Comparison of ENCODE assay signal across 31 mouse cellular contexts in genomic region chr2:97318008-97318407, GRCm38 (mm10).
A peak's percentile ranks its signal among the peaks of the same experiment; 100 is the strongest.
DNase-seq lines count a peak whose midpoint lies in the region; ATAC-seq and TF ChIP-seq lines count a peak whose summit lies in the region.
"Had no signal": no experiment of that assay in that cellular context is flagged by ENCODE, and none has a peak within 500 bp of the region (broad histone marks: within the 10 kb centered on the region; RNA-seq: fewer than 3 reads in every experiment).

No protein-coding gene starts in this region.

- no peaks in the 10 kb centered on the region for H3K36me3 ChIP-seq in forebrain, embryonic 13.5 days (ENCODE audit: poor library complexity, severe bottlenecking)
- no peaks in the 10 kb centered on the region for H3K36me3 ChIP-seq in forebrain, postnatal 0 days (ENCODE audit: insufficient read depth)
- no peaks in the 10 kb centered on the region for H3K36me3 ChIP-seq in midbrain, embryonic 11.5 days (ENCODE audit: control insufficient read depth, insufficient read depth, low read length)
- H3K36me3 ChIP-seq in midbrain, postnatal 0 days (ENCODE audit: insufficient read depth, low read length), result no peaks in the 10 kb centered on the region
- no peaks in the 10 kb centered on the region for H3K36me3 ChIP-seq in midbrain, embryonic 16.5 days (ENCODE audit: control insufficient read depth, insufficient read depth, low read length)
- H3K36me3 ChIP-seq: embryonic facial prominence, embryonic 10.5 days; embryonic facial prominence, embryonic 13.5 days; forebrain, embryonic 15.5 days; G1E; heart, embryonic 10.5 days; heart, embryonic 13.5 days; hindbrain, embryonic 12.5 days; hindbrain, embryonic 15.5 days; intestine, embryonic 15.5 days had no signal

- 59% methylated on average over 1 of the region's 1 CpGs for WGBS in forebrain, embryonic 13.5 days
- 44% methylated on average over 1 of the region's 1 CpGs for WGBS in forebrain, postnatal 0 days
- WGBS in midbrain, embryonic 11.5 days, result 62% methylated on average over 1 of the region's 1 CpGs
- WGBS in midbrain, postnatal 0 days, result 39% methylated on average over 1 of the region's 1 CpGs
- 41% methylated on average over 1 of the region's 1 CpGs for WGBS in midbrain, embryonic 16.5 days

- H3K4me1 ChIP-seq in forebrain, embryonic 13.5 days, result no peaks in the 10 kb centered on the region
- no peaks in the 10 kb centered on the region for H3K4me1 ChIP-seq in forebrain, postnatal 0 days (ENCODE audit: insufficient read depth)
- no peaks in the 10 kb centered on the region for H3K4me1 ChIP-seq in midbrain, embryonic 11.5 days (ENCODE audit: control insufficient read depth, insufficient read depth, low read length)
- H3K4me1 ChIP-seq in midbrain, postnatal 0 days (ENCODE audit: insufficient read depth, low read length), result no peaks in the 10 kb centered on the region
- no peaks in the 10 kb centered on the region for H3K4me1 ChIP-seq in midbrain, embryonic 16.5 days (ENCODE audit: control insufficient read depth, insufficient read depth, low read length)
- H3K4me1 ChIP-seq: embryonic facial prominence, embryonic 10.5 days; embryonic facial prominence, embryonic 13.5 days; forebrain, embryonic 15.5 days; heart, embryonic 10.5 days; heart, embryonic 13.5 days; hindbrain, embryonic 12.5 days; hindbrain, embryonic 15.5 days; intestine, embryonic 15.5 days had no signal

- no peak overlapping the region for H3K27ac ChIP-seq in forebrain, embryonic 13.5 days
- H3K27ac ChIP-seq in forebrain, postnatal 0 days (ENCODE audit: low read depth, low read length), result no peak overlapping the region
- no peak overlapping the region for H3K27ac ChIP-seq in midbrain, embryonic 11.5 days (ENCODE audit: low read depth, low read length)
- H3K27ac ChIP-seq in midbrain, postnatal 0 days (ENCODE audit: low read depth, low read length), result no peak overlapping the region
- H3K27ac ChIP-seq in midbrain, embryonic 16.5 days (ENCODE audit: low read length), result no peak overlapping the region
- no peak overlapping the region for H3K27ac ChIP-seq in layer of hippocampus, adult 2 months
- H3K27ac ChIP-seq: embryonic facial prominence, embryonic 10.5 days; embryonic facial prominence, embryonic 13.5 days; forebrain, embryonic 15.5 days; heart, adult 2 months; heart, embryonic 10.5 days; heart, embryonic 13.5 days; hindbrain, embryonic 12.5 days; hindbrain, embryonic 15.5 days; intestine, embryonic 15.5 days had no signal

- H3K4me3 ChIP-seq in forebrain, embryonic 13.5 days, result no peak overlapping the region
- H3K4me3 ChIP-seq in forebrain, postnatal 0 days (ENCODE audit: low read depth, low read length), result no peak overlapping the region
- no peak overlapping the region for H3K4me3 ChIP-seq in midbrain, embryonic 11.5 days (ENCODE audit: low read depth, low read length)
- H3K4me3 ChIP-seq in midbrain, postnatal 0 days (ENCODE audit: low read depth, low read length), result no peak overlapping the region
- H3K4me3 ChIP-seq in midbrain, embryonic 16.5 days (ENCODE audit: low read depth, low read length), result no peak overlapping the region
- H3K4me3 ChIP-seq in layer of hippocampus, adult 2 months, result no peak overlapping the region
- H3K4me3 ChIP-seq: embryonic facial prominence, embryonic 10.5 days; embryonic facial prominence, embryonic 13.5 days; erythroblast, embryonic 14.5 days; forebrain, embryonic 15.5 days; heart, adult 2 months; heart, embryonic 10.5 days; heart, embryonic 13.5 days; hindbrain, embryonic 12.5 days; hindbrain, embryonic 15.5 days; intestine, embryonic 15.5 days had no signal

- H3K9ac ChIP-seq in forebrain, embryonic 13.5 days, result no peak overlapping the region
- H3K9ac ChIP-seq in forebrain, postnatal 0 days, result no peak overlapping the region
- H3K9ac ChIP-seq in midbrain, embryonic 11.5 days (ENCODE audit: low read length), result no peak overlapping the region
- H3K9ac ChIP-seq in midbrain, postnatal 0 days (replicated peaks; ENCODE audit: low read length, poor library complexity, severe bottlenecking), result no peak overlapping the region
- no peak overlapping the region for H3K9ac ChIP-seq in midbrain, embryonic 16.5 days (ENCODE audit: low read depth, low read length)
- H3K9ac ChIP-seq: embryonic facial prominence, embryonic 13.5 days; forebrain, embryonic 15.5 days; heart, embryonic 13.5 days; hindbrain, embryonic 12.5 days; hindbrain, embryonic 15.5 days; intestine, embryonic 15.5 days had no signal

- DNase-seq in forebrain, postnatal 0 days, result no peak
- DNase-seq in midbrain, embryonic 11.5 days (ENCODE audit: low spot score, missing footprints), result peak; percentile 61
- no peak for DNase-seq in midbrain, postnatal 0 days (ENCODE audit: low spot score)
- peak; percentile 15 for DNase-seq in brain, adult 2 months (ENCODE audit: low read depth, low spot score)
- DNase-seq in layer of hippocampus, adult 2 months (ENCODE audit: low spot score in 2 of 2), result no peak
- DNase-seq: adrenal gland, postnatal 10 days; adrenal gland, postnatal 36 days; B cell, adult 2 months; cerebellum, adult 11-12 months; cerebellum, adult 8-10 months; cerebellum, postnatal 10 days; cerebellum, postnatal 36 days; embryo, embryonic 11 days; gastrocnemius, postnatal 14 days; heart, adult 2 months; heart, postnatal 14 days; heart, postnatal 4 days had no signal

- no peak overlapping the region for H3K4me2 ChIP-seq in forebrain, embryonic 13.5 days
- H3K4me2 ChIP-seq in forebrain, postnatal 0 days (ENCODE audit: low read depth), result no peak overlapping the region
- no peak overlapping the region for H3K4me2 ChIP-seq in midbrain, embryonic 11.5 days
- no peak overlapping the region for H3K4me2 ChIP-seq in midbrain, postnatal 0 days (ENCODE audit: low read depth, low read length, poor library complexity, severe bottlenecking)
- no peak overlapping the region for H3K4me2 ChIP-seq in midbrain, embryonic 16.5 days (ENCODE audit: low read length)
- H3K4me2 ChIP-seq: embryonic facial prominence, embryonic 13.5 days; forebrain, embryonic 15.5 days; heart, embryonic 13.5 days; hindbrain, embryonic 12.5 days; hindbrain, embryonic 15.5 days; intestine, embryonic 15.5 days had no signal

- no peak for TF ChIP-seq CTCF in forebrain, postnatal 0 days (IDR thresholded peaks at IDR 0.05; ENCODE audit: low read depth)
- TF ChIP-seq CTCF in midbrain, postnatal 0 days (IDR thresholded peaks at IDR 0.05), result no peak
- no peak for TF ChIP-seq CTCF in layer of hippocampus, adult 2 months (conservative IDR thresholded peaks at IDR 0.05)

- no peaks in the 10 kb centered on the region for H3K9me3 ChIP-seq in forebrain, embryonic 13.5 days (replicated peaks)
- no peaks in the 10 kb centered on the region for H3K9me3 ChIP-seq in forebrain, postnatal 0 days (ENCODE audit: low read length)
- H3K9me3 ChIP-seq in midbrain, embryonic 11.5 days (ENCODE audit: control insufficient read depth, low read length), result no peaks in the 10 kb centered on the region
- no peaks in the 10 kb centered on the region for H3K9me3 ChIP-seq in midbrain, postnatal 0 days (ENCODE audit: low read length)
- H3K9me3 ChIP-seq in midbrain, embryonic 16.5 days (replicated peaks; ENCODE audit: control insufficient read depth, low read length, poor library complexity, severe bottlenecking), result no peaks in the 10 kb centered on the region
- H3K9me3 ChIP-seq: embryonic facial prominence, embryonic 10.5 days; embryonic facial prominence, embryonic 13.5 days; forebrain, embryonic 15.5 days; heart, embryonic 10.5 days; heart, embryonic 13.5 days; hindbrain, embryonic 12.5 days; hindbrain, embryonic 15.5 days; intestine, embryonic 15.5 days had no signal

- no peaks in the 10 kb centered on the region for H3K27me3 ChIP-seq in forebrain, embryonic 13.5 days
- H3K27me3 ChIP-seq in forebrain, postnatal 0 days (ENCODE audit: insufficient read depth, low read length), result no peaks in the 10 kb centered on the region
- no peaks in the 10 kb centered on the region for H3K27me3 ChIP-seq in midbrain, embryonic 11.5 days (ENCODE audit: control insufficient read depth, insufficient read depth, low read length)
- H3K27me3 ChIP-seq in midbrain, postnatal 0 days (ENCODE audit: insufficient read depth, low read length), result no peaks in the 10 kb centered on the region
- no peaks in the 10 kb centered on the region for H3K27me3 ChIP-seq in midbrain, embryonic 16.5 days (ENCODE audit: control insufficient read depth, insufficient read depth, low read depth, low read length)
- H3K27me3 ChIP-seq: CH12.LX; embryonic facial prominence, embryonic 13.5 days; forebrain, embryonic 15.5 days; heart, embryonic 13.5 days; hindbrain, embryonic 12.5 days; hindbrain, embryonic 15.5 days; intestine, embryonic 15.5 days; Patski had no signal

- peak; percentile 19; the same call in 1 of the 2 replicates for ATAC-seq in forebrain, embryonic 13.5 days
- ATAC-seq in forebrain, postnatal 0 days, result no peak
- ATAC-seq in midbrain, embryonic 11.5 days (ENCODE audit: low FRiP score), result no peak
- no peak for ATAC-seq in midbrain, postnatal 0 days (ENCODE audit: low FRiP score)
- peak; percentile 56; the same call in 1 of the 2 replicates for ATAC-seq in midbrain, embryonic 16.5 days
- ATAC-seq: forebrain, embryonic 15.5 days; intestine, embryonic 15.5 days; Patski had no signal

Comparison
In these comparisons a context has a peak if more than half of its experiments do, and no peak if none do; other contexts are left out.
1. ATAC-seq: peak in forebrain, embryonic 13.5 days (single experiment) and midbrain, embryonic 16.5 days (single experiment); none in forebrain, postnatal 0 days (single experiment), midbrain, embryonic 11.5 days (single experiment) and midbrain, postnatal 0 days (single experiment).
2. DNase-seq: peak in midbrain, embryonic 11.5 days (single experiment) and brain, adult 2 months (single experiment); none in forebrain, postnatal 0 days (single experiment), midbrain, postnatal 0 days (single experiment) and layer of hippocampus, adult 2 months (0 of 2).